Mouse (Mus musculus) spleen, postnatal 14 days (tissue): ENCODE measurements around the gene Myo1d.

ENCODE experiments used
- DNase-seq, 2 experiments: peaks; one replicate each; pipeline ENCODE4 v3.0.0; 2021 to 2022; ENCODE audit warnings: low spot score in 2 of 2

Myo1d gene

DNA sequence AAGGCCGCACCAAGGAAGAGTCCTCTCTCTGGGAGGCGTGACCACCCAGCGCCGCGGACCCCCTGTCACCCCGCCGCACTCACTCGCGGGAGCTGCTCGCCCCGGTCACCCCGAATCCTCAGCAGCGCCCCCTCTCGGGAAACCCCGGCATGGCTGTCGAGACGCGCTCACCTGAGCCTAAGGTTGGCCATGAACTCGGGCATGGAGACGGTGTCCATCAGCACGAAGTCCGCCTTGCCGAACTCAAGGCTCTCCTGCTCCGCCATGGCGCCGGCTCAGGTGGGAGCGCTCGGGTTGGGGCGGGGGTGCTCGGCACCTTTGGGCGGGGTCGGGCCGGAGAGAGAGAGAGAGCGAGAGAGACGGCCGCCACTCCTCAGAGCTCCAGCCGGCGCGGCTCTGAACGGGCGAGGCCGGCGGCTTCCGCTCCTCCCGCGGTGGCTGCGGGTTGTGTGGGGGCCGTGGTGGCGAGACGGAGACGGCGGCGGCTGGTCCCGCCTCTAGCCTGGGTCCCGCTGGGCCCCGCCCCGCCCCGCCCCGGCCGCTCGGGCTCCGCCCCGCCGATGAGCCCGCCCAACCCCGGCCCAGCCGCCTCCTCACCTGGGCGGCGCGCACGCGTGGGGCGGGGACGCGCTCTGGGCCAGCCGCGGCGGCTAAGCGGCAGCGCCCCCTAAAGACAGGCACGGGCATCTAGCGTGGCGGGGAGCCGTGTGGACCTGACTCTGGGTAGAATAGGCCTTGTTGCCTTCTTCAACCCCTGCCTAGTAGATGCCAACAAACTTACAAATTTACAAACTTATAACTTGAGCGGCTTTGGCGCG is at the start of gene Myo1d:
Myo1d (minus strand) TSS at position 499 of the 818 bp plus-strand sequence.
- DNase-seq, result peak; percentile 81 to 89

DNA sequence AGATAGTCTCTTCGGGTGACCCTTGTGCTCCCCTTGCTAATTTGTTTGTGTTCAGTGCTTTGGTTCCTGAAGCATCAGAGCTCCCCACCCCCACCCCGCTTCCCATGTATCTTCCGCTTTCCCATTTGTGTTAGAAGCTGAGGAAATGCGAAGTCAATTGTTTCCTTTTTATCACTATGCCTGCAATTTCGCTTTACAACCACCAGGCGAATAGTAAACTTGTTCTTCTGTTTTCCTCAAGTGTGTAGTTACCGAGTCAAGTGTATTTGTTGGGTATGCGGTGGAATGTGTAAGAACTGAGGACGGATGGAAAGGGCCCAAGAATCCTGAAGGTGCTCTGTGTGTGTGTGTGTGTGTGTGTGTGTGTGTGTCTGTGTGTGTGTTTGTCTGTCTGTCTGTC is 42.0 kb upstream of the Myo1d start:
- no peak for DNase-seq

GRCm38 (mm10) chr11:80821296-80821695 is 41.5 kb upstream of the Myo1d start:
- DNase-seq, result no peak

DNA sequence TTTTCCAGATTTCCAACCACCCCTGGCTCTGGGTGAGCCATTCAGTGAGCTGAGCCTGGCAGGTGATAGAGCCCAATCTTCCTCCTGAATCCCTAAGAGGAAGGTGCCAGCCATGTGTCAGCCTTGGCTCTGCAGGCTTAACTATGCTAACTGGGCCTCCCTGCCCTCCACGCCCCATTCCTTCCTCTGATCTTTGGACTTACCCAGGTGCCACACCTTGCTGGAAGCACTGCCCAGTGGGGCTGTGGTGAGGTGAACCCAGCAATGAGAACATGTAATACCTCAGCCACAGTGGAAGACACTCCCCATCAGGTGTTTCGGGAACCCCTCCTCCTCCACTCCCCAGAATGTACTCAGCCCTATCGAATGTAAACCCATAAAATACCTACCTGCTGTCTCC is 40.3 kb upstream of the Myo1d start:
- no peak for DNase-seq

DNA sequence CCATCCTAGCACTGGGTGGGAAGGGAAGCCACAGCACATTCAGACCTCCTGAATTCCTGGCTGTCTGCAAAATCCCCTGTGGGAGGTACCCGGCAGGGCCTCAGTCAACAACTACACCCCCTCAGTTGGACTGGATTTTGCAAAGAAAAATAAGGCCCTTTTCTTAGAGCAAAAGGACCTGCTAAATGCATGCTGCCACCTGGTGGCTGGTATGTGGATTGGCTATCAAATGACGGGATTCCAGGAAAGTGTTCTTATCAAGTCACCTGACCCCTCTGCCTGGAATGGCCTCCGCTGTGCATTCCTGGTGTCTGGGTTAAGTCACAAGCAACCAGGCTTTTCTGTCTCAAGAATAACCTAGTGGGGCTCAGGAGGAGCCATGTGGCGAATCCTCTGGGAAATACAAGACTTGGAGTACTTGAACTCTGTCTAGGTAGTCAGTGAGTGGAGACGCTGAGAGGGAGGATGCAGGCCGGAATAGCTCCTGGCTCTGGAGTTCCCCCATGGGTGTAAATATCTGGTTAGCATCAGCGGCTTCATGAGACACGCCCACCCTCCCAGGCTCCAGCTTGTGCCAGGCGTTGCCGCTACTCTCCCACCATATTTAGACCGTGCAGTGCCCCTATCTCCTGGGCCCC is 38.4 kb upstream of the Myo1d start:
- DNase-seq, result peak in 1 of 2 experiments; percentile 29

- no peak for DNase-seq
Measured at GRCm38 (mm10) chr11:80815354-80815753, 35.5 kb upstream of the Myo1d start.

DNA sequence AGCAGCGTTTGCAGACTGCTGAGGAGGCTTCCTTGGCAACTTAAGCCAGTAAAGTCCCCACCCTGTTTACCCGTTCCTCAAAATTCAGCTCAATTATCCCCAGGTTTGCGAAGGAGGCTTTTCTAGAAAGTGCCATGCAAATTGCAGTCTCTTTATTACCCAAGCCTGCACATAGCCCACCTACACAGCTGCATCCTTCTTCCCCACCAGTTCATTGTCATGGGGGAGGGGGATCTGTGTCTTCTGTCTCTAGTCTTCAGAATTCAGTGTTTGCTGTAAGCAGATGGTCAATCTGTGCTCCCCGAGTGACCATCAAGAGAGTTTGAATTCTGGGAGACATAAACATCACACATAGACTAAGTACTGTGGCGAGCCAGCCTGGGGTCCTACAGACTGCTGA is 31.3 kb upstream of the Myo1d start:
- DNase-seq, result no peak

DNA sequence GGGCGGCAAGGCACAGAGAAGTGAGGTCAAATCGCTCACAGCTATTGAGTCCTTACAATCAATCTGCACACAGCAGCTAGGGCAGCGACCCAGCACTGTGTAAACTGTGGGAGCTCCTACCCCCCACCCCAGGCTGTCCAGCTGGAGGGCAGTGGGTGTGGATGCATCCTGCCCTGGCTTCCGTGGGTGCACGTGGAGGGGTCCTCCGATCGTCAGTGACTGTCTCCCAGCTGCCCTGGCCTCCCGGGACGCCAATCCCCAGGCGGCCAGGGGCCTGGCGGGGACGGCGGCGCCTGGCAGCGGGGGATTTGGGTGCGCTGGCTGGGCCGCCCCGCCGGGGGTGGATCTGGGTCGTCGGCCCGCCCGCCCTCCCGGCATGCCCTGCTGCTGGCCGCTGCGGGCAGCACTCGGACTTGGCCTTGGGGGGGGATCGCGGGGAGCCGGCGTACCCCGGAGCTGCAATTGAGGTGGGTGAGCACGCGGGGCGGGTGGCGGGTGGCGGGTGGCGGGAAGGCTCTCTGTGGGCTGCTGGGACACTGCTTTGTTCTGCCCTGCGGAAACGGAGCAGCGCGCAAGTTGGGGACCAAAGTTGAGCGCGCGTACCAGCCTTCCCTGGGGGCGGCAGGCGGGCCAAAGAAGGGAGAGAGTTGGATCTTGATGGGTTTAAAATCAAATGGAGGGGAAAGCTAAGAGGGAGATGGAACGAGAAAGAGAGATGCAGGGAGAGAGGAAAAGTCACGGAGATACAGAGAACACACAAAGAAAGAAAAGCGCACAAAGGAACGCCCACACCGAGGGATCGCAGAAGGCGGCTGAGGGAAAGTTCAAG is 30.4 kb upstream of the Myo1d start, which contains the start of gene Tmem98:
Tmem98 (plus strand) TSS at position 183 of the 829 bp plus-strand sequence.
- no peak for DNase-seq

GRCm38 (mm10) chr11:80809666-80809992 is 29.8 kb upstream of the Myo1d start:
- no peak for DNase-seq

- DNase-seq, result no peak
Measured at GRCm38 (mm10) chr11:80808551-80809070, 28.8 kb upstream of the Myo1d start.

- DNase-seq, result no peak
Measured at GRCm38 (mm10) chr11:80802706-80803105, 22.9 kb upstream of the Myo1d start.

GRCm38 (mm10) chr11:80799979-80800378 is 20.2 kb upstream of the Myo1d start:
- no peak for DNase-seq

DNA sequence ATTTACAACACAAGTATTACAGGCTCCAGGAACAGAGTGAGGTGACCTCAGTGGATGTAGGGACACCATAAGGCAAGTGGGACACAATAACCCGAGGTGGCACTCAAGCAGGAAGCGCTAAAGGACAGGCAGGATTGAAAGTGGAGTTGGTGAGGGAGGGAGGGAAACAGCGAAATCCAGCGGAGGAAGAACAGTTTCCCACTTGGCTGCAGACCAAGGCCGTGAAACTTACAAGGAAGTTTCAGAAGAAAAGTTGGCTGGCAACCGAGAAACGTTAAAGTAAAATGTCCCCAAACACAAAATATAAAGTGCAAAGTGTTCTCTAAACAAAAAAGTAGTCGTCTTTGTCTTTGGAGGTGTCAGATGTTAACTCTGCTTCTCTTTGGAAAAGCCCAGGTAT is 15.6 kb upstream of the Myo1d start:
- no peak for DNase-seq

- DNase-seq, result no peak
Measured at GRCm38 (mm10) chr11:80794290-80794689, 14.5 kb upstream of the Myo1d start.

GRCm38 (mm10) chr11:80793386-80793785 is 13.6 kb upstream of the Myo1d start:
- DNase-seq, result no peak

- DNase-seq, result no peak
Measured at GRCm38 (mm10) chr11:80791677-80792432, 12.0 kb upstream of the Myo1d start.

DNA sequence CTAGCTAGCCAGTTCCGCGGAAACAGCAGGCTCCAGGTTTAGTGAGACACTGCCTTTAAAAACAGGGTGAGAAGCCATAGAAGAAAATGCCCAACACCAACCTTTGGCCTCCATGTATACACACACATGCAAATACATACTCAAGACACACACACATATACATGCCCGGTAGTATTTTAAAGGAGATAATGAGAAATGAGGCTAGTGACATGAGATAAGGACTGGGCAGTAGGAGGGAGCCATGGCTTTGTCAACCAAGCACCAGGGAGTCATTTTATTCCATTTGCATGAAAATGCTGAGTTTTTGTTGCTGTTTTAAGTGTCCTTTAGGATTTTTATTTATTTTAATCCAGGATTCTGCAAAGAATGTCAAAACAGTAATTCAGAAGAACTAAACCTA is 10.6 kb upstream of the Myo1d start:
- no peak for DNase-seq

- DNase-seq, result no peak
Measured at GRCm38 (mm10) chr11:80789647-80790240, 9.9 kb upstream of the Myo1d start.

GRCm38 (mm10) chr11:80785672-80786071 is 5.8 kb upstream of the Myo1d start:
- DNase-seq, result no peak

DNA sequence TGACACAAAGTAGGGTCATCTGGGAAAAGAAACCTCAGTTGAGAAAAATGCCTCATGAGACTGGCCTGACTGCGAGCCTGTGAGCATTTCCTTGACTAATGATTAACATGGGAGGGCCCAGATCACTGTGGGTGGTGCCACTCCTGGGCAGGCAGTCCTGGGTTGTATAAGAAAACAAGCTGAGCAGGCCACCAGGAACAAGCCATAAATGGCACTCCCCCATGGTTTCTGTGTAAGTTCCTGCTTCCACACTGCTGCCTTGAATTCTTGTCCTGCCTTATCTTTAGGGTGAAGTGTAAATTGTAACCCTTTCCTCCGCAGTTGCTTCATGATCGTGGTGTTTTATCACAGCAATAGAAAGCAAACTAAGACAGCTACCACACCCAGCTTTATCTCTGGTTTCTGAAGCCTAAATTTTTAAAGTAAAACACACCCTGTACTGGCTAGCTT is 4.5 kb upstream of the Myo1d start:
- DNase-seq, result peak; percentile 19 to 34

GRCm38 (mm10) chr11:80783460-80783859 is 3.6 kb upstream of the Myo1d start:
- no peak for DNase-seq
